Mouse (Mus musculus): Measurements from ENCODE around the gene Amz1. TPM values are rescaled to one million over a fixed set of nuclear protein-coding genes. Genes with fewer than 3 reads are reported as not detected.

Gene Amz1
- polyA plus RNA-seq, 1 experiment from 2014 or later, result 0.74 TPM

DNA sequence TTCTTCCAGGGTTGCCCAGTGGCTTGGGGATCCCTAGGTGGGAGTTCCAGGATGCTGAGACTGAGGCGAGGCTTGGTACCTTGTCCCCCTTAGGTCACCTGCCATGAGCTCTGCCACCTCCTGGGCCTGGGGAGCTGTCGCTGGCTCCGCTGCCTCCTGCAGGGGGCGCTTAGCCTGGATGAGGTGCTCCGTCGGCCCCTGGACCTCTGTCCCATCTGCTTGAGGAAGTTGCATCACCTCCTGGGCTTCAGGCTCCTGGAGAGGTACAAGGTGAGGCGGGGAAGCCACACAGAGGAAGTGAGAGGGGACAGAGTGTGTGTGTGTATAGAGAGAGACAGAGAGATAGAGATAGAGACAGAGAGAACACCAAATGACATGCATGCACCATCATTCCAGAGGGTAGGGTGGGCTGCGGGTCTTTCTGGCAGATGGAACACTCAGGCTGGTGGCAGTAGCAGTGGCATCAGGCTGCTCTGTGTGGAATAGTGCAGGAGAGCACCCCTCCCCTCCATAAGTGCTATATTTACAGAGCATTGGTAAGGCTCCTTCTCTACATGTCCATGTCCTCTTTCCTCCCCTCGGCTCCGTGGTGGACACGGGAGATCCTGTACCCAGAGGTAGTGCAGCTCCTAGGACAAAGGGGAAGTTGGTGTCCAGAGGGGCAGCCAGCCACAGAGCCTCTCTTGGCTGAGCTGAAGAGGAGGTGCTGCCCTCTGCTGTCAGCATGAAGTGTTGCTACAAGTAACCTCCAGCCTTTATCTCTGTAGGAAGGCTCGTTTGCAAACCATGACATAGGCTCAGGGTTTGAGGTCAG lies 25.3 kb downstream of the Amz1 start:
- Histone ChIP-seq H3K9ac (peak overlapping the region; percentile 29), H3K9me3 (no peaks in the 10 kb centered on the region), H3K4me3 (peak overlapping the region; percentile 26), H3K36me3 (no peaks in the 10 kb centered on the region), H3K4me1 (peaks cover 7% of the 10 kb centered on the region; the same call in 1 of the 2 replicates), H3K27ac (0 out of 2 replicates have a peak overlapping the region, but pooled peaks have one; percentile 26), H3K27me3 (no peaks in the 10 kb centered on the region), H3K4me2 (replicated peaks) (peak overlapping the region; percentile 47)
- WGBS, result 19% methylated on average over 12 of the region's 12 CpGs
- ATAC-seq (ENCODE audit: insufficient number of reproducible peaks, insufficient read depth, low FRiP score, low TSS enrichment), result no peak; the same call in 1 of the 2 replicates

DNA sequence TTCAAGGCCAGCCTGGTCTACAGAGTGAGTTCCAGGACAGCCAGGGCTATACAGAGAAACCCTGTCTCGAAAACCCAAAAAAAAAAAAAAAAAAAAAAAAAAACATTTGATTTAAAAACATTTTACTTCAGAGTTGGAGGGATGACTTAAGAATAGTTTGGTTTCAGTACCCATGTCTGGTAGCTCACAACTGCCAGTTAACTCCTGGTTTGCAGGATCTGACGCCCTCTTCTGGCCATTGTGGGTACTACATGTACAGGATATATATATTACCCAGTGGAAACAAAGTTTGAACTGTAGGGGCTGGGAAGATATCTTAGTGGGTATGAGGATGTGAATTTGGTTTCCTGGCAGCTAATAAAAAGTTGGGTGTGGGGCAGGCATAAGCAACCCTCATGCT lies 27.0 kb downstream of the Amz1 start:
- 0% methylated on average over 1 of the region's 2 CpGs for WGBS
- H3K36me3 ChIP-seq, result no peaks in the 10 kb centered on the region
- peaks cover 7% of the 10 kb centered on the region; the same call in 1 of the 2 replicates for H3K4me1 ChIP-seq
- no peak overlapping the region for H3K4me3 ChIP-seq
- no peak for ATAC-seq (ENCODE audit: insufficient number of reproducible peaks, insufficient read depth, low FRiP score, low TSS enrichment)
- no peaks in the 10 kb centered on the region for H3K27me3 ChIP-seq
- no peak overlapping the region for H3K4me2 ChIP-seq (replicated peaks)
- H3K9me3 ChIP-seq, result no peaks in the 10 kb centered on the region
- H3K9ac ChIP-seq, result no peak overlapping the region
- H3K27ac ChIP-seq, result no peak overlapping the region

GRCm38 (mm10) chr5:140752041-140752440 lies 28.1 kb downstream of the Amz1 start:
- WGBS, result 95% methylated on average over 15 of the region's 15 CpGs
- H3K36me3 ChIP-seq, result no peaks in the 10 kb centered on the region

DNA sequence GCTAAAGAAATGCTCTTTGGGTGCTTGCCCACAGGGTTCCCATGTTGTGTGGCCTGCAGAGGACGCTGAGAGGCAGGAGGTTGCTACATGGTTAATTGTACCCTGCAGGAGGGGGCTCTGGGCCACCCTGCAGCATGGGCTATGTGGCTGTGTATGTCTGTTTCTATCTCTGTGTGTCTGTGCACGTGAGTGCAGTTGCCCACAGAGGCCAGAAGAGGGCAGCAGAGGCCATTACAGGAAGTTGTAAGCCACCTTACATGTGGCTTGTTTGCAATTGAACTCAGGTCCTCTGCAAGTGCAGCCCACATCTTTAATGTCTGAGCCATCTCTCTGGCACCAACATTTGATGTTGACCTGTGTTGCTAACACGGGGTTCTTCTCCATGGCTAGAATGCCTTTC lies 28.7 kb downstream of the Amz1 start:
- no peak overlapping the region for H3K4me3 ChIP-seq
- no peak overlapping the region for H3K9ac ChIP-seq
- ATAC-seq (ENCODE audit: insufficient number of reproducible peaks, insufficient read depth, low FRiP score, low TSS enrichment), result no peak
- no peaks in the 10 kb centered on the region for H3K27me3 ChIP-seq
- no peak overlapping the region for H3K27ac ChIP-seq
- peaks cover 15% of the 10 kb centered on the region; the same call in 1 of the 2 replicates for H3K4me1 ChIP-seq
- 90% methylated on average over 3 of the region's 3 CpGs for WGBS
- no peaks in the 10 kb centered on the region for H3K9me3 ChIP-seq
- no peak overlapping the region for H3K4me2 ChIP-seq (replicated peaks)
- peaks cover 2% of the 10 kb centered on the region; the same call in 1 of the 2 replicates for H3K36me3 ChIP-seq

More at GRCm38 (mm10) chr5:140752041-140752440, 28.1 kb downstream of the Amz1 start:
- no peak overlapping the region for H3K4me2 ChIP-seq (replicated peaks)
- no peak overlapping the region for H3K4me3 ChIP-seq
- H3K27me3 ChIP-seq, result no peaks in the 10 kb centered on the region
- ATAC-seq (ENCODE audit: insufficient number of reproducible peaks, insufficient read depth, low FRiP score, low TSS enrichment), result no peak
- H3K9ac ChIP-seq, result no peak overlapping the region
- peaks cover 15% of the 10 kb centered on the region; the same call in 1 of the 2 replicates for H3K4me1 ChIP-seq
- H3K9me3 ChIP-seq, result no peaks in the 10 kb centered on the region
- H3K27ac ChIP-seq, result no peak overlapping the region

GRCm38 (mm10) chr5:140753223-140753622 lies 29.3 kb downstream of the Amz1 start:
- Histone ChIP-seq H3K4me2 (replicated peaks) (no peak overlapping the region), H3K9me3 (no peaks in the 10 kb centered on the region), H3K27me3 (no peaks in the 10 kb centered on the region), H3K9ac (no peak overlapping the region), H3K4me1 (peaks cover 15% of the 10 kb centered on the region; the same call in 1 of the 2 replicates), H3K4me3 (no peak overlapping the region), H3K36me3 (peaks cover 7% of the 10 kb centered on the region; the same call in 1 of the 2 replicates), H3K27ac (no peak overlapping the region)
- 71% methylated on average over 5 of the region's 5 CpGs for WGBS
- ATAC-seq (ENCODE audit: insufficient number of reproducible peaks, insufficient read depth, low FRiP score, low TSS enrichment), result no peak

DNA sequence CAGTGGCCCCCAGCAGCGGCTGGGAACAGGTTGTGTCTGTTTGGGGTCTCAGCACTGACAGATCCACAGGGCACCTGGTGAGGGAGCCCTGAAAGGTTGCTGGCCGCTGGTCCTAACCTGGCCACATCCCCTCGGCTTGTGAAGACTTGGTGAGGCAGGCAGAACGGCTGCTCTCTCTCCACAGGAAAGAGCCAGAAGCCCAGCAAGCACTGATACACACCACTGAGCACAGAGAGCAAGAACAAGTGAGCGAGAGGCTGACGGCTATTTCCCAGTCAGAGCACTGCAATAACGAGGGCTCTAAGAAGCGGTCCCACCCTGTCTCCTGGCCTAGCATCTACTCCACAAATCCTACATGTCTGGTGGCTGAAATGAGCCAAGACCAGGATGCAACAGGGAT lies 34.9 kb downstream of the Amz1 start:
- no peak overlapping the region for H3K4me3 ChIP-seq
- no peaks in the 10 kb centered on the region for H3K9me3 ChIP-seq
- no peak overlapping the region for H3K4me2 ChIP-seq (replicated peaks)
- H3K9ac ChIP-seq, result no peak overlapping the region
- H3K27ac ChIP-seq, result no peak overlapping the region
- peaks cover 39% of the 10 kb centered on the region for H3K36me3 ChIP-seq
- no peak for ATAC-seq (ENCODE audit: insufficient number of reproducible peaks, insufficient read depth, low FRiP score, low TSS enrichment)
- 81% methylated on average over 8 of the region's 8 CpGs for WGBS
- H3K27me3 ChIP-seq, result no peaks in the 10 kb centered on the region
- H3K4me1 ChIP-seq, result peaks cover 8% of the 10 kb centered on the region; the same call in 1 of the 2 replicates

GRCm38 (mm10) chr5:140762540-140762939 lies 38.6 kb downstream of the Amz1 start:
- no peak overlapping the region for H3K4me2 ChIP-seq (replicated peaks)
- H3K27ac ChIP-seq, result no peak overlapping the region
- ATAC-seq (ENCODE audit: insufficient number of reproducible peaks, insufficient read depth, low FRiP score, low TSS enrichment), result no peak
- H3K4me3 ChIP-seq, result no peak overlapping the region
- H3K9me3 ChIP-seq, result no peaks in the 10 kb centered on the region
- peaks cover 43% of the 10 kb centered on the region for H3K36me3 ChIP-seq
- H3K9ac ChIP-seq, result no peak overlapping the region
- no peaks in the 10 kb centered on the region for H3K27me3 ChIP-seq
- WGBS, result 87% methylated on average over 4 of the region's 4 CpGs
- H3K4me1 ChIP-seq, result peaks cover 1% of the 10 kb centered on the region

DNA sequence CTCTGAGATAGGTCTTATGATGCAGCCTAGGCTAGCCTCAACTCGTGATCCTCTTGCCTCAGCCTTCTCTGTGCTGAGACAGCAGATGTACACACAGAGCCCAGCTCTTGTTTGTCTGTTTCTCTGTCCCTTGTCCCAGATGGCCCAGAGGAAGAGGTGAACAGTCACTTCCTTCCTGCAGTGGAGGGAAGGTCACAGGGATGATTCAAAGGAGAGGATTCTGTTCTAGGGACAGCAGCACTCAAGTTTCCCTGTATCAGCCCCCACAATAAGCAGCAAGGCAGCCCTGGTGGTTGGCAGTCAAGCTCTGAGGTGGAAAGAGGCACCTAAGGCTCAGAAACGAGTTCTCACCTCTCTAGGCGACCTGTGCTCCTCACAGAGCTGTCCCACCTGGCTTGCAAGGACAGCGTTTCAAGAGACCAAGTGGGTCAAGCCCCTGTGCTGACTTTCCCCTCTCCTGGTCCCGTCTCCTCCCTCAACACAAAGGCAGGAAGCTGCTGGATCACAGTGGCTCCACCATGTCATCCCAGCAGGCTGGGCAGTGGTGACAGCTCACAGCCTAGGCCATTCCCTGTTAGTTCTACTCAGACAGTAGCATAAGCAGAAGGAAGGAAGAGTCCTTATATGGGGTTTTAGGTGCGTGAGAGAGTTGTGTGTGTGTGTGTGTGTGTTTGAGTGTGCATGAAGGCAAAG lies 41.1 kb downstream of the Amz1 start:
- WGBS, result 72% methylated on average over 6 of the region's 6 CpGs
- H3K36me3 ChIP-seq, result peaks cover 20% of the 10 kb centered on the region
- no peak overlapping the region for H3K27ac ChIP-seq
- peaks cover 14% of the 10 kb centered on the region for H3K4me1 ChIP-seq
- H3K27me3 ChIP-seq, result no peaks in the 10 kb centered on the region
- H3K9me3 ChIP-seq, result no peaks in the 10 kb centered on the region
- H3K4me3 ChIP-seq, result no peak overlapping the region
- no peak overlapping the region for H3K9ac ChIP-seq
- no peak overlapping the region for H3K4me2 ChIP-seq (replicated peaks)
- no peak for ATAC-seq (ENCODE audit: insufficient number of reproducible peaks, insufficient read depth, low FRiP score, low TSS enrichment)

- H3K4me2 ChIP-seq (replicated peaks), result no peak overlapping the region
- no peaks in the 10 kb centered on the region for H3K27me3 ChIP-seq
- ATAC-seq (ENCODE audit: insufficient number of reproducible peaks, insufficient read depth, low FRiP score, low TSS enrichment), result no peak
- H3K4me3 ChIP-seq, result no peak overlapping the region
- no peaks in the 10 kb centered on the region for H3K9me3 ChIP-seq
- peaks cover 17% of the 10 kb centered on the region for H3K4me1 ChIP-seq
- H3K9ac ChIP-seq, result no peak overlapping the region
- 88% methylated on average over 4 of the region's 4 CpGs for WGBS
- H3K27ac ChIP-seq, result no peak overlapping the region
- 0 out of 2 replicates have a peak, but pooled peaks cover 5% of the 10 kb centered on the region for H3K36me3 ChIP-seq
These were observed 42.6 kb downstream of the Amz1 start for GRCm38 (mm10) chr5:140766566-140766965.

DNA sequence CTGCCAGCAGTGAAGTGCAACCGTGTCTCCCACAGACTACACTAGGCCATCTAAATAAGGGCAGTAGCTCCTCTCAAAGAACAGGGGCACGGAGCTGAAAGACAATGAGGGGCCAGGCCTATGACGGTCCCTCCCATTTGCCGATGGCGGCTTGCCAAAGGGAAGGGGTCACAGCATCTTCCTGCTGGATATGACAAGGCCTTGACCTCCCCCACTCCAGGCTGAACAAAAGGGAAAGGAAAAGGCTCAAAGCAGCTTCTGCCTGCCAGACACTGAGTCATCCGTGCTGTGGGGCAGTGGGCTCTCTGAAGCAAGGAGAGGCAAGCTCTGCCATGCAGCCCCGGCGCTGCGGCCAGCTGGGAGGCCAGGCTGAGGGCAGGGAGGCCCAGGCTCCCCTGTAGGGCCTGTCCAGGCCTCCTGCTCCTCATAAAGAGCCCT lies 43.8 kb downstream of the Amz1 start:
- no peak overlapping the region for H3K4me3 ChIP-seq
- 24% methylated on average over 9 of the region's 9 CpGs for WGBS
- peak; percentile 81; the same call in 1 of the 2 replicates for ATAC-seq (ENCODE audit: insufficient number of reproducible peaks, insufficient read depth, low FRiP score, low TSS enrichment)
- H3K27ac ChIP-seq, result peak overlapping the region; percentile 85
- H3K27me3 ChIP-seq, result no peaks in the 10 kb centered on the region
- no peak overlapping the region for H3K4me2 ChIP-seq (replicated peaks)
- 0 out of 2 replicates have a peak, but pooled peaks cover 5% of the 10 kb centered on the region for H3K36me3 ChIP-seq
- no peaks in the 10 kb centered on the region for H3K9me3 ChIP-seq
- H3K4me1 ChIP-seq, result peaks cover 28% of the 10 kb centered on the region
- peak overlapping the region; percentile 34; the same call in 1 of the 2 replicates for H3K9ac ChIP-seq

- Histone ChIP-seq H3K9me3 (no peaks in the 10 kb centered on the region), H3K27ac (peak overlapping the region; percentile 85), H3K4me2 (replicated peaks) (no peak overlapping the region), H3K36me3 (0 out of 2 replicates have a peak, but pooled peaks cover 5% of the 10 kb centered on the region), H3K9ac (no peak overlapping the region), H3K4me3 (no peak overlapping the region), H3K4me1 (peaks cover 28% of the 10 kb centered on the region), H3K27me3 (no peaks in the 10 kb centered on the region)
- 90% methylated on average over 5 of the region's 5 CpGs for WGBS
- ATAC-seq (ENCODE audit: insufficient number of reproducible peaks, insufficient read depth, low FRiP score, low TSS enrichment), result no peak
These were observed 44.4 kb downstream of the Amz1 start for GRCm38 (mm10) chr5:140768333-140768732.

Measured in embryonic facial prominence, embryonic 12.5 days (tissue).